Mouse (Mus musculus) thymus, postnatal 4 days (tissue): Measurements from ENCODE around the gene Cabp7.

Experiments
- DNase-seq: peaks from one replicate; pipeline ENCODE4 v3.0.0; 2021

The Cabp7 gene

GRCm38 (mm10) chr11:4700726-4701125 is 45.9 kb downstream of the Cabp7 start:
- no peak for DNase-seq

- no peak for DNase-seq
These were observed 49.3 kb downstream of the Cabp7 start for GRCm38 (mm10) chr11:4697043-4697983.

GRCm38 (mm10) chr11:4692162-4692561 is 54.4 kb downstream of the Cabp7 start:
- DNase-seq, result no peak

- DNase-seq, result no peak
These were observed 55.4 kb downstream of the Cabp7 start for GRCm38 (mm10) chr11:4691213-4691612.

GRCm38 (mm10) chr11:4690353-4690752 is 56.2 kb downstream of the Cabp7 start:
- no peak for DNase-seq

- no peak for DNase-seq
These were observed 57.8 kb downstream of the Cabp7 start for GRCm38 (mm10) chr11:4688632-4689380.

- no peak for DNase-seq
These were observed 58.7 kb downstream of the Cabp7 start for GRCm38 (mm10) chr11:4687874-4688273.

- DNase-seq, result no peak
These were observed 59.6 kb downstream of the Cabp7 start for GRCm38 (mm10) chr11:4687027-4687426.
